Mouse (Mus musculus): ENCODE measurements around the gene Nedd9. TPM values are rescaled to one million over a fixed set of nuclear protein-coding genes. Genes with fewer than 3 reads are reported as not detected.

Gene Nedd9
- polyA plus RNA-seq, 1 experiment: 65.6 TPM

DNA sequence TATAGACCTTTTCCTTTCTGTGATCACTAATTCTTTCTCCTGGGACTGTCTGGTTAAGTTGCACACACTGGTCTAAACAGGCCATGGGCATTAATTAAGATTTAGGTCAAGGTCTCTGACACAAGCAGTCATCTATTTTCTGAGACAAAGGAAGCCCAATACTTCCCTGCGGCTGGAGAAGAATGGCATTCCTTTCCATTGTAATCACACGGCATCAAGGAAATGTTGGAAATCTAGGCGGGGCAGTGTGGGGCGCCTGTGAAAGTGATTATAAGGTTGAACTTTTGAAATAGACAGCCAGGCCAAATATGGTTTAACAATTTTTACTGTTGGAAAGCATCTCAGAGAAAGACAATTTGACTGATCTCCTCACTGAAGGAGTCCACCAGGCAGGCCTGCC lies 10.9 kb downstream of the Nedd9 start:
- TF ChIP-seq CTCF (IDR thresholded peaks at IDR 0.05; ENCODE audit: borderline replicate concordance, insufficient read depth, low read length): no peak
- TF ChIP-seq POLR2A (IDR thresholded peaks at IDR 0.05; ENCODE audit: low read depth, low read length): no peak
- Histone ChIP-seq H3K27ac (ENCODE audit: insufficient read depth, low read length) (peak overlapping the region; percentile 93), H3K4me1 (ENCODE audit: control insufficient read depth, insufficient read depth, low read length) (peaks cover 4% of the 10 kb centered on the region; the same call in 1 of the 2 replicates), H3K4me3 (ENCODE audit: insufficient read depth, low read length) (no peak overlapping the region)

DNA sequence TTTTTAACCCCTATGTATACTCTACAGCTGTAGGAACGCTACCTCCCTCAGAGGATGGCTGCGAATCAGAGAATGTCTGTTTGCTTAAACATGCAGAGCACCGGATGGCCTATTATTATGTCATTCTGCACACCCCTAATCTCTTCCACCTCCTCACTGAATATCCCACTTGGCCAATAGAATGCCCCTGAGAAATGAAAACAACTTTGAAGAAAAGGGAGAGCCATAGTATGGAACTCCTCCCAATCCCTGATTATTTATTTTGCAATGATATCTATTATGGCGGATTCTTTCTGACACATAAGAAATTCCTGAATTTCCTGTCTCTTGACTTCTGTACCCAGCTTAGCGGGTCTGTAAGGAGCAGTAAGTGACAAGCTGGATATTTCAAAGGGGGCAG lies 12.8 kb downstream of the Nedd9 start:
- no peak overlapping the region for H3K4me3 ChIP-seq (ENCODE audit: insufficient read depth, low read length)
- TF ChIP-seq CTCF (IDR thresholded peaks at IDR 0.05; ENCODE audit: borderline replicate concordance, insufficient read depth, low read length) (no peak), POLR2A (IDR thresholded peaks at IDR 0.05; ENCODE audit: low read depth, low read length) (no peak)
- H3K27ac ChIP-seq (ENCODE audit: insufficient read depth, low read length): no peak overlapping the region
- peaks cover 4% of the 10 kb centered on the region; the same call in 1 of the 2 replicates for H3K4me1 ChIP-seq (ENCODE audit: control insufficient read depth, insufficient read depth, low read length)

DNA sequence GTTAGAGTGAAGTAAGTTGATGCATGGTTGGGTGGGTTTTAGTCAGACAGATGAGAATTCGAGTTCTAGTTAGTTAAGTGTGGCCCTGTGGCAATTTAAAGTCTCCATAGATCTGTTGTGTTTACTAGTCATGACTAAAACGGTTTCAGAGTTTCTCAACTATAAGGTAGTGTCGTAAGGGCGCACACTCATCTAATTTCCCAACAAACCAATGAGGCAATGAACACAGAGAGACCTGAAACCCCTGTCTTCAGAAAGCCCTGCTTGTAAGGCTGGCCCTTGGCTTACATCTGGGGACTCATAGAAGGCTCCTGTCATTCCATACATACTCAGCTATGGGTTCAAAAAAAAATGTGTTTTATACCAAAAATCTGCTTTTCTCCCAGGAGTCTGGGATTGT lies 13.7 kb downstream of the Nedd9 start:
- H3K27ac ChIP-seq (ENCODE audit: insufficient read depth, low read length): 0 out of 2 replicates have a peak overlapping the region, but pooled peaks have one; percentile 30
- TF ChIP-seq CTCF (IDR thresholded peaks at IDR 0.05; ENCODE audit: borderline replicate concordance, insufficient read depth, low read length) (no peak), POLR2A (IDR thresholded peaks at IDR 0.05; ENCODE audit: low read depth, low read length) (no peak)
- no peak overlapping the region for H3K4me3 ChIP-seq (ENCODE audit: insufficient read depth, low read length)
- peaks cover 4% of the 10 kb centered on the region; the same call in 1 of the 2 replicates for H3K4me1 ChIP-seq (ENCODE audit: control insufficient read depth, insufficient read depth, low read length)

DNA sequence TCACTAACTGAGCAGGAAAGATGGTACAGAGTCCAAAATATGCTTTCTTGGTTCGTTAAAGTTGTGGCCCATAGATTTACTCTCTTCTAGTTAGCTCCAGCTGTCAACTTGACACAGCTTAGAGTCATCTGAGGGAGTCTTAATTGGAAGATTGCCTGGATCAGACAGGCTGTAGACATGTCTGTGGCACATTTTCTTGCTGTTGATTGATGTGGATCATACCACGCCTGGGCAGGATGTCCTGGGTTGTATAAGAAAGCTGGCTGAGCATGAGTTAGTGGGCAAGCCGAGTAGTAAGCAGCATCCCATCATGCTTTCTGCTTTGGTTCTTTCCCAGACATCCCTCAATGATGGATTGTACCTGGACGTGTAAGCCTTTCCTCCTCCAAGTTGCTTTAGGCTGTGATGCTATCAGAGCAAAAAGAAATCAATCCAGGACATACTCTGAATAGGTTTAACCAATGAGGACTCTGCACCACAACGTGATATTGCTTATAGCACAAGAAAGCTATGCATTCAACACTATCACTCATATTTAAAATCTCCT lies 14.2 kb downstream of the Nedd9 start:
- H3K27ac ChIP-seq (ENCODE audit: insufficient read depth, low read length): peak overlapping the region; percentile 30
- no peak overlapping the region for H3K4me3 ChIP-seq (ENCODE audit: insufficient read depth, low read length)
- H3K4me1 ChIP-seq (ENCODE audit: control insufficient read depth, insufficient read depth, low read length): peaks cover 4% of the 10 kb centered on the region; the same call in 1 of the 2 replicates
- TF ChIP-seq CTCF (IDR thresholded peaks at IDR 0.05; ENCODE audit: borderline replicate concordance, insufficient read depth, low read length) (no peak), POLR2A (IDR thresholded peaks at IDR 0.05; ENCODE audit: low read depth, low read length) (no peak)

GRCm38 (mm10) chr13:41468277-41468676 lies 18.9 kb downstream of the Nedd9 start:
- H3K27ac ChIP-seq (ENCODE audit: insufficient read depth, low read length): no peak overlapping the region
- TF ChIP-seq POLR2A (IDR thresholded peaks at IDR 0.05; ENCODE audit: low read depth, low read length) (no peak), CTCF (IDR thresholded peaks at IDR 0.05; ENCODE audit: borderline replicate concordance, insufficient read depth, low read length) (no peak)
- peaks cover 7% of the 10 kb centered on the region; the same call in 1 of the 2 replicates for H3K4me1 ChIP-seq (ENCODE audit: control insufficient read depth, insufficient read depth, low read length)
- no peak overlapping the region for H3K4me3 ChIP-seq (ENCODE audit: insufficient read depth, low read length)

- H3K4me1 ChIP-seq (ENCODE audit: control insufficient read depth, insufficient read depth, low read length): peaks cover 4% of the 10 kb centered on the region; the same call in 1 of the 2 replicates
- H3K27ac ChIP-seq (ENCODE audit: insufficient read depth, low read length): no peak overlapping the region
- TF ChIP-seq POLR2A (IDR thresholded peaks at IDR 0.05; ENCODE audit: low read depth, low read length): no peak
- TF ChIP-seq CTCF (IDR thresholded peaks at IDR 0.05; ENCODE audit: borderline replicate concordance, insufficient read depth, low read length): no peak
- no peak overlapping the region for H3K4me3 ChIP-seq (ENCODE audit: insufficient read depth, low read length)
Measured at GRCm38 (mm10) chr13:41467036-41467435, 20.1 kb downstream of the Nedd9 start.

DNA sequence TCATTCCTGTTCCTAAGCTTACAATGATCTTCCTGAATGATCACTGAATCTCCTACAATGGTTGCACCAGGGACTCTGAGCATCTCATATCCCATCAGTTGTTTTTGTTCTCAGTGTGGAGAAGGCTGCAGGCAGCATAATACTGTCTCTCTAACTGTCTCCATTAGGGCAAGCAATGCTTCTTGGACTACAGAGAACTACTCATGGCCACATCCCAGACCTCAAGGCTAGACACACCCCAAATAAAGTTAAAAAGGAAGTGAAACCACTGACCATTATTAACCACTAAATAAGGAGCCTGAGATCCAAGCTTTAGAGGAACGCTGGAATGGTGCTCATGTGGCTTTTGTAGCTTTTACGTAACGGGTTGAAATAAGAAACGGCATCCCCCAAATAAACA lies 20.5 kb downstream of the Nedd9 start:
- H3K4me1 ChIP-seq (ENCODE audit: control insufficient read depth, insufficient read depth, low read length): peaks cover 4% of the 10 kb centered on the region; the same call in 1 of the 2 replicates
- no peak for TF ChIP-seq CTCF (IDR thresholded peaks at IDR 0.05; ENCODE audit: borderline replicate concordance, insufficient read depth, low read length)
- no peak for TF ChIP-seq POLR2A (IDR thresholded peaks at IDR 0.05; ENCODE audit: low read depth, low read length)
- no peak overlapping the region for H3K27ac ChIP-seq (ENCODE audit: insufficient read depth, low read length)
- H3K4me3 ChIP-seq (ENCODE audit: insufficient read depth, low read length): no peak overlapping the region

DNA sequence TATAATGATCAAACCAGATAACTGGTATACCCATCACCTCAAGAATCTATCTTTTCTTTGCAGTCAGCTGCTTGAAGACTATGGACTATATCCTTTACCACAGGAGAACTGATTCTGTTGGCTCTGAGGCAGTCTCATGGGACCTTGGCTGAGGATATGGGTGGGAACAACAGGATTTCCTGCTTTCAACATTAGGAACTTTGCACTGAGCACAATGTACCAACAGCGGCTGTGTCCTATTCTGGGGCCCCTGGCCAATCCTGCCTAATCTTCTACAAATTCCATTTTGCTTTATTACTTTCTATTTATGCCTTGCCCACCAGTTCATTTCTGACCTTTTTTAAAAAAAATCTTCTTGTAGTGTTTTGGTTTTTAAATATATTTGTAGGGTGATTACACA lies 21.0 kb downstream of the Nedd9 start:
- TF ChIP-seq CTCF (IDR thresholded peaks at IDR 0.05; ENCODE audit: borderline replicate concordance, insufficient read depth, low read length) (no peak), POLR2A (IDR thresholded peaks at IDR 0.05; ENCODE audit: low read depth, low read length) (no peak)
- no peak overlapping the region for H3K27ac ChIP-seq (ENCODE audit: insufficient read depth, low read length)
- no peak overlapping the region for H3K4me3 ChIP-seq (ENCODE audit: insufficient read depth, low read length)
- peaks cover 4% of the 10 kb centered on the region; the same call in 1 of the 2 replicates for H3K4me1 ChIP-seq (ENCODE audit: control insufficient read depth, insufficient read depth, low read length)

DNA sequence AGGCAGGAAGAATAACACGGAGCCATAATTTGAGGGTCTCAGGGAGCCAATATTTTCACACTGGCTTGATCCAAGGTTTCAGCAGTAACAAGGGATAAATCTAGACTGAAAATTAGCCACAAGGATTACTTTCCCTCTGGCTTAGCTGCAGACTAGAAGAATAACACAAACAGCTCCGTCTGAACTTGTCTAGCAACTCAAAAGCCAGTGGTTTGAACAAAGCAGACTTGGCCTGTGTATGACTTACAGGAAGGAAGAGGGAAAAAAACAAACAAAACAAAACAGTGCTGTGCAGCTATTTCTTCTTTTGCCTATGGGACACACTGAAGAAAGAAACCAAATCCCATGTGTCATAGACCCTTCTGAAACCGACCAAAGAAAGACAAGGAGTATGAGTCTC lies 25.7 kb downstream of the Nedd9 start:
- H3K4me1 ChIP-seq (ENCODE audit: control insufficient read depth, insufficient read depth, low read length): peaks cover 15% of the 10 kb centered on the region
- TF ChIP-seq POLR2A (IDR thresholded peaks at IDR 0.05; ENCODE audit: low read depth, low read length) (no peak), CTCF (IDR thresholded peaks at IDR 0.05; ENCODE audit: borderline replicate concordance, insufficient read depth, low read length) (no peak)
- H3K4me3 ChIP-seq (ENCODE audit: insufficient read depth, low read length): no peak overlapping the region
- no peak overlapping the region for H3K27ac ChIP-seq (ENCODE audit: insufficient read depth, low read length)

DNA sequence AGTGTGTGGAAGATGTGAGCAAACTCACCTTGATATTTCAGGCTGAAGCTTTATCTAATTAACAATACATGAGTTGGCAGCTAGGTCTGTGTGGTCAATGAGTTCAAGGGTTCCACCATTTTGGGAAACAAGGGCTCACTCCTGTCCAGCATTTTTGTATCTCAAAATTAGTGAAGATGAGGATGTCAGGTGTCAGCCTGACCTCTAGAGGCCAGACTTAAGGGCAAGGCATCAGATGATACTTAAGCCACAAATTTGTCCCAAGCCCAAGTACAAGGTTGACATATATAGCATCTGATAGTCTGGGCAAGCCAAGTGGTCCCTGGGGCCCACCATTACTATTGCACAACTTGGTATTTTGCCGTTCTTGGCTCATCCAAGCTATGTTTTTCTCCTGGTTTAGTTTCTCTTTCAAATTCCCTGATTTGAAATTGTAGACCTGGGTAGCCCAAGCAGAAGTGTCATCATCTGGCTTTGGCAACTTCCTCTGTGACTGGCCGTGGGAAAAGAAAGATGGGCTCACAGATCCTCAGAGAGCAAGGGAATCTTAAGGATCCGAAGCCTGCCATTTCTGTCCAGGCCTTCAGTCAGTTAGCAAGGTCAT lies 27.4 kb downstream of the Nedd9 start:
- Histone ChIP-seq H3K27ac (ENCODE audit: insufficient read depth, low read length) (no peak overlapping the region), H3K4me1 (ENCODE audit: control insufficient read depth, insufficient read depth, low read length) (peaks cover 17% of the 10 kb centered on the region), H3K4me3 (ENCODE audit: insufficient read depth, low read length) (no peak overlapping the region)
- TF ChIP-seq POLR2A (IDR thresholded peaks at IDR 0.05; ENCODE audit: low read depth, low read length): no peak
- no peak for TF ChIP-seq CTCF (IDR thresholded peaks at IDR 0.05; ENCODE audit: borderline replicate concordance, insufficient read depth, low read length)
